Comparison of ENCODE assay signal across 23 mouse cellular contexts in the genomic region with DNA sequence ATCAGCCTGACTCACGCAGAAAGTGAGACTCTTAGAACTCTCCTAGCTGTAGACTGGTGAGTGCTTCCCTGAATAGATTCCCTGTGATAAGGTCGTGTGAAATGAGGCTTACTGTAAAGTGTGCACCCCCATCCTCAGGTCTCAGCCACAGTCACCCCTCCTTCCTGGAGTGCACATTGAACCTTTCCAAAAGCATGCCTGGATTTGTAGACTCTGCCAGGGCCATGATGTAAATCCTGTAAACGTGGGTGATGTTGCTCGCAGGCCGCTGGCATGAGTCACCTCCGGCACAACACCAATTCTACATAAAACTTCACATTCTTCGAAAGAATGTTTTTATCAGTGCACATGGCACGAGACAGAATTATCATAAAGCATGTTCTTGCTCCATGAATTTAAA.
"Had no signal": no experiment of that assay in that cellular context is flagged by ENCODE, and none has a peak within 500 bp of the region (broad histone marks: within the 10 kb centered on the region; RNA-seq: fewer than 3 reads in every experiment).

No protein-coding gene starts in this region.

- H3K27ac ChIP-seq: kidney, postnatal 0 days; layer of hippocampus, adult 2 months; limb, embryonic 10.5 days; limb, embryonic 13.5 days; liver, embryonic 12.5 days; liver, embryonic 15.5 days; lung, embryonic 15.5 days; midbrain, embryonic 10.5 days; midbrain, embryonic 13.5 days; neural tube, embryonic 13.5 days; stomach, embryonic 15.5 days had no signal

- H3K9ac ChIP-seq: limb, embryonic 13.5 days; liver, embryonic 12.5 days; liver, embryonic 15.5 days; lung, embryonic 15.5 days; midbrain, embryonic 13.5 days; neural tube, embryonic 13.5 days; stomach, embryonic 15.5 days had no signal

- DNase-seq: kidney, adult 2 months; kidney, postnatal 25 days; layer of hippocampus, adult 9-11 months; liver; lung, adult 18-20 months; lung, postnatal 10 days; lung, postnatal 36 days; retina, postnatal 1 day; spleen, adult 18-20 months; thymus, postnatal 25 days had no signal

- H3K4me1 ChIP-seq: liver, embryonic 12.5 days; liver, embryonic 15.5 days; lung, embryonic 15.5 days; megakaryocyte, embryonic 14.5 days; midbrain, embryonic 10.5 days; midbrain, embryonic 13.5 days; neural tube, embryonic 13.5 days; stomach, embryonic 15.5 days had no signal

- H3K36me3 ChIP-seq: limb, embryonic 10.5 days; limb, embryonic 13.5 days; liver, embryonic 12.5 days; liver, embryonic 15.5 days; lung, embryonic 15.5 days; midbrain, embryonic 10.5 days; midbrain, embryonic 13.5 days; neural tube, embryonic 13.5 days; stomach, embryonic 15.5 days had no signal

- H3K27me3 ChIP-seq: limb, embryonic 13.5 days; liver, embryonic 12.5 days; liver, embryonic 15.5 days; lung, embryonic 15.5 days; megakaryocyte, embryonic 14.5 days; midbrain, embryonic 13.5 days; neural tube, embryonic 13.5 days; stomach, embryonic 15.5 days had no signal

- H3K4me3 ChIP-seq: layer of hippocampus, adult 2 months; limb, embryonic 10.5 days; limb, embryonic 13.5 days; liver, embryonic 12.5 days; liver, embryonic 15.5 days; lung, embryonic 15.5 days; megakaryocyte, embryonic 14.5 days; midbrain, embryonic 10.5 days; midbrain, embryonic 13.5 days; myocyte; neural tube, embryonic 13.5 days; stomach, embryonic 15.5 days had no signal
